Mouse (Mus musculus) heart, postnatal 4 days (tissue): ENCODE results near the gene Myadml2. TPM values are rescaled to one million over a fixed set of nuclear protein-coding genes. Genes with fewer than 3 reads are reported as not detected.
A peak's percentile ranks its signal among the peaks of the same experiment; 100 is the strongest.
"Not testable (repeated sequence)": the region's sequence is repeated elsewhere in the genome, so short reads cannot be mapped to it uniquely, and the experiment has no call there.

Source experiments
- DNase-seq: peaks from one replicate; pipeline ENCODE4 v3.0.0; 2021
- total RNA-seq, 2 experiments: library from RNA; stranded (reverse); gene quantifications; 2 replicates each; pipeline ENCODE4 v1.2.3; 2021

Myadml2 gene
- 10 to 100 TPM; 26.3 to 28.1 TPM for total RNA-seq

DNA sequence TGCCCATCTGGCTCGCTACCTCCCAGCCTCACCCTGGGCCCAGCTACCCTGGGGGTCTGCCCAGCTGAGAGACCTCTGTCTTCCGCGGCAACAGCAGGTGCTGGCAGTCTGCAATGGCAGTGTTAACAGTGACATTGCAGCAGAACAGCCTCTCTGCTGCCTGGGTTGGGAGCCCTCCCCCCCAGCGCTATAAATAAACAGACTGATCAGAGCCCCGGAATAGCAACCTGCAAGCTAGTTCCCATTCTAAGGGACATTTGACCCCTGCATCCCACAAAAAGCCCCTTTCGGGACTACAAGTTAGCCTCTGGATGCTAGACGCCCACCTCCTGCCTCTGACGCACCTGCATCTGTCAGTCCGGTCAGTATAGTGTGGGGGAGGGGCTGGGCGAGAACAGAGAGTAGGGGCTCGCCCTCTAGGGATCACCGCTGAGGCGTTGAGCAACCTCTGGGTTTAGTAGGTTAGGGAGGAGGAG lies at the start of gene Myadml2:
TSS of gene Myadml2 (minus strand) at position 158 of the 476 bp plus-strand sequence.
- peak; percentile 62 for DNase-seq

DNA sequence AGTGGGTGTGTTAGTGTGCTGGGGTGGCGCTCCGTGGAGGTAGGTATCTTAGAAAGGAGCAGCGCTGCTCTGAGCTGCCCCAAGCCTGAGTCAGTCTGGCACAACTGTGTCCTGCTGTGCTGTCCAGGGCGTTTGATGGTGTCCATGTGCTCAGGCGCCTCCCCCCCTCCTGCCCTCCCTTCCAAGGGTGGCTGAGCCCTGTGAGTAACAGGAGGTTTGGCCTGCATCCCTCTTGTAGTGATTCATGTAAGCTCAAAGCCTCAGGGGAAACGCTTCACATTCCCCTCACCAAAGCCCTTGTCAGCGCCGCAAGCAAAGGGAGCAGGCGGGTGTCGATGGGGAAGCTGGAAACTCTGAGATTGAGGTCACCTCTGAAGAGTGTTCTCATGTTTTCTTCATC lies 49.8 kb upstream of the Myadml2 start:
- DNase-seq: peak; percentile 71

- DNase-seq: no peak
Measured at GRCm38 (mm10) chr11:120696568-120696967, 48.6 kb upstream of the Myadml2 start.

- DNase-seq: no peak
Measured at GRCm38 (mm10) chr11:120695641-120696040, 47.7 kb upstream of the Myadml2 start.

DNA sequence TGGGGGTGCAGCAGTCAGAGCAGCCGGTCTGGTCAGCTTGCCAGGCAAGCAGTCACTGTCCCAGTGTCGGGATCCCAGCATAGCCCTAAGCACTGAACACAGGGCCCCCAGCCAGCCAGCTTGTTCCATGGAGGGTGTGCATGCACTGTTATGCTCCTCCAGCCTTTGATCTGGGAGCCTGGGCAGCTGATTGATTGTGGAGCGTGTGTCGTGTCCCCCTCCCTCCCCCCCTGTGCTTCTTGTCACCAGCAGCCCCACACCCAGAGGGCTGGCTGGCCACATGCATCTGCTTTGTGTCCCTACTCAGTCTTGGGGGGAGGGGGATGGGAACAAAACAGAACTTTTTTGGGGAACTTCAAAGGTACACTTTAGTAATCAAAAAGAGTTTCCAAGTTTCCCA lies 47.2 kb upstream of the Myadml2 start:
- DNase-seq: peak; percentile 30

- DNase-seq: no peak
Measured at GRCm38 (mm10) chr11:120693461-120693860, 45.5 kb upstream of the Myadml2 start.

GRCm38 (mm10) chr11:120692471-120693011 lies 44.6 kb upstream of the Myadml2 start:
- DNase-seq: peak; percentile 50

- DNase-seq: no peak
Measured at GRCm38 (mm10) chr11:120689365-120689764, 41.4 kb upstream of the Myadml2 start.

DNA sequence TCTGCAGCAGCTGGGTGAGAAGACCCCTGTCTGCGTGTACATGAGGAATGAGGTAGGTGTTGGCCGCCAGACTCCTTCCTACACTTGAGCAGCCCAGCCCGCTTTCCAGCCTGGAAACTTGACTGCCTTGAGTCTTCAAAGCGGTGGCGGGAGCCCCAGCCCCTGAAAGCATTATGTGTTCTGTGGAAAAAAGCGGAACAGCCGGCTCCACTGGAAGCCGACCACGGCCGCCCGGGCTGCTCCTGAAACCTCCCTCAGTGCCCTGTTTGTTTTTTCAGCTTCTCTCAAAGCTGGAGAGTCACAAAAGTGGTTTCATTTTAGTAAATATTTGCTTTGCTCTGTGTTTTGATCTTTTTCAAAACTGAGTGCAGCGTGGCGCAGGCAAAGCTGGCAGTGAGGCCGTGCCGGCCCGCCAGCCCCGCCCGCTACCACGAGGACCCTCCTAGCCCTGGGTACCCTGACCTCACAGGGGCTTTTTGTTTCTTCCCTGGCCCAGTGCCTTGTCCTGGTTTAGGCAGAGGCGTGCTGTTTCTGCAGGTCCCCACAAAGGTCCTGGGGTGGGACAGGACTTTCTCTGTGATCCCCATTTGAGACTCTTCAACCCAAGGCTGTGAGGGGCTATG lies 38.8 kb upstream of the Myadml2 start:
- DNase-seq: no peak

DNA sequence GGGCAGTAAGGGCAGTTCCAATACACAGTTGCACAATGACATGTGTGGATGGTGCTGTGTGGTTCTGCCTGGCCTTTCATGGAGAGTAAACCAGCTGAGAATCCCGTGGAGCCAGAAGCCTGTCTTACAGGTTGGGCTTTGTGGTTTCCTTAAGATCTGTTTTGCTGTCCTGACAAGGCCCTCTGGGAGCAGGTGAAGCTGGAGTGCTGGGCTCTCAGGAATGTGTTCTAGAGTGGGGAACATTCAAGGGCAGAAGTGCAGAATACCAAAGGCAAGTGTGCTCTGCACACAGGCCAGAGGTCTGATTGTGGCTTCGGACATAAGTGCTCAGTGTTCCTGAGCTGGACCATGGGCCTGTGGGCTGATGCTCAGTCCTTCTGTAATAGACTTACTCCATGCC lies 36.7 kb upstream of the Myadml2 start:
- no peak for DNase-seq

- DNase-seq: no peak
Measured at GRCm38 (mm10) chr11:120684086-120684485, 36.1 kb upstream of the Myadml2 start.

DNA sequence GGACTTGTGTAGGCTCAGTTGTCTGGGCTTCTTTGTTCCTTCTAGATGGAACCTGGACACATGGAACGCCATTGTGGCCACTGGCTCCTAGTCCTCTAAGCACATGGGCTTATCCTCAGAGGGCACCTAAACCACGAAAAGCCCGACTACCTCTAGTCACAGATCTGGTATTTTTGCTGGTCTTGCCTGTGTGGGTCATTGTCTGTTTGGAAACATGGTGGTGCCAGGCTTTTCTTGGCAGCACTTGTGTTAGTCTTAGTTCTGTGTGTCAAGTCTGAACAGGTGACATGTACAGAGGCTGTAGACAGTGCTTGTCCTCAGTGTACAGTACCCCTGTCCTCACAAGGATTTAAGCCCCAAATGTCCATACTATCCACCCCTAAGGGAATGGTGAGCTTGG lies 35.6 kb upstream of the Myadml2 start:
- DNase-seq: no peak

DNA sequence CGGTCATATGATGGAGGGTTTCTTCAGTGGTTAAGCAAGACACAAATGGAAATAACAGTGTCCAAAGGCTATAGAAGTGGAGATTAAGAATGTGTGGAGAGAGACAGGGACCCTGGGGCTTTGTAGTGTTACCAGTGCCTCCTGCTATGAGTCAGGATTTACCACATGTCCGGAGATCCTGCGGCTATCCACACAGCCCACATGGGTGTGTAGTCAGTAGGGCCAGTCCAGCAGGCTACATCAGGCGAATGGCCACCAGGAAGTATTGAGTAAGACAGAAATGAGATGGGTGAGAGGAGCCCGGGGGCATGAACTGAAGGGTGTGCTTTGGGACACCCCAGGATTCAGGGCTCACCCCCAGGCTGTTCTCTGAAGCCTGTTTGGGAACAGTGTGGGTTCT lies 34.7 kb upstream of the Myadml2 start:
- no peak for DNase-seq

- DNase-seq: peak; percentile 44
Measured at GRCm38 (mm10) chr11:120679909-120680308, 32.0 kb upstream of the Myadml2 start.

DNA sequence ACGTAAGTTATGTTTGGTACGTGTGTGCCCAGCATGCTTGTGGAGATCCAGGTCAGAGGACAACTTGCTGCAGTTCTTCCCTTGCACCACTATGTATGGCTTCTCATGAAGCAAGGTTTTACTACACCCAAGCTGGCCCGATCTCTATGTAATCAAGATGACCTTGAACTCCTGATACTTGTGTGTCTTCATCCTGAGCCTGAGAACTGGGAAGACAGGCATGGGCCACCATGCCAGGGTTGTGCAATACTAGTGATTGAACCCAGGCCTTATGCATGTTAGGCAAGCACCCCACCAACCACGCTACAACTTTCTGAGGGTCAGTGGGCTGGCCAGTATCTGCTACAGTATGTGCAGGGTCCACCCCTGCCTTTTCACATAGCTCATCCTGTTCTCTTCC lies 29.0 kb upstream of the Myadml2 start:
- DNase-seq: no peak

GRCm38 (mm10) chr11:120675875-120676274 lies 27.9 kb upstream of the Myadml2 start:
- not testable (repeated sequence) for DNase-seq

- no peak for DNase-seq
Measured at GRCm38 (mm10) chr11:120673594-120674122, 25.7 kb upstream of the Myadml2 start.

DNA sequence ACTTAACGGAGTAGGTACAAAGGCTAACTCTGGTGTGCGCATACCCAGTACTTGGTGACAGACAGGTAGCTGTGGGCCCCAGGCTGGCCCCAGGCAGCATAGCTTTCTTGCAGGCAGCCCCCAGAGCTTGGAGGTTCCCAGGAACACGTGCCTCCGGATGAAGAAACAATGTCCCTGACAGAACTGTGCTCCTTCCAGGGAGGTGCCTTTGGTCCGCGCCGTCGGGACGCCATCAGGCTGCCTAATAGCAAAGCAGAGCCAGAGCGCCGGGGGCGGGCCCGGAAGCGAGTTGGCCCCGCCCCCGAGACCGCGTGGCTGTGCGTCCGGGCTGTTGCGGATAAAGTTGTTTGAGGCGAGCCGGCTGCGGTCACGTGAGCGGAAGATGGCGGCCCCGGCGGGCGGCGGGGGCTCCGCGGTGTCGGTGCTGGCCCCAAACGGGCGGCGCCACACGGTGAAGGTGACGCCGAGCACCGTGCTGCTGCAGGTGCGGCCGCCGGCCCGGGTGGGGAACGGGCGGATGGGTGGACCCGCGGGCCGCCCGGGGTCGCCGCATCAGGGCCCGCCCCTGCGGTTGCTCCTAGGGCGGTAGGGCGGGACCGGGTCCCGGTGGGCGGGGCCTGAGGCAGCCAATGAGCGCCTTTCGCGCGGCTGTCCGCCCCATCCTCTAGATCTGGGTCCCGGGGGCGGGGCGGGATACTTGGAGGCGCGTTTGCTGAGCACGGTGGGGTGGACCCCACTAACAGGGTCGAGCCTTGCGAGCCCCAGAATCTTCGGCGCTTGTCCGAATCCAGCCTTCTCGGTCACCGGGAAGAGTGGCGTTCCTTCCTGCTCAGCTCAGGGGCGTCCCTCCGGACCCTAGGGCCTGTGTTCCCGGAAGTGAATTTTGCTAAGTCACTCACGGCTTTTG lies 25.0 kb upstream of the Myadml2 start, which contains the start of gene Aspscr1:
TSS of gene Aspscr1 (plus strand) at position 287 of the 907 bp plus-strand sequence.
- peak; percentile 96 for DNase-seq

DNA sequence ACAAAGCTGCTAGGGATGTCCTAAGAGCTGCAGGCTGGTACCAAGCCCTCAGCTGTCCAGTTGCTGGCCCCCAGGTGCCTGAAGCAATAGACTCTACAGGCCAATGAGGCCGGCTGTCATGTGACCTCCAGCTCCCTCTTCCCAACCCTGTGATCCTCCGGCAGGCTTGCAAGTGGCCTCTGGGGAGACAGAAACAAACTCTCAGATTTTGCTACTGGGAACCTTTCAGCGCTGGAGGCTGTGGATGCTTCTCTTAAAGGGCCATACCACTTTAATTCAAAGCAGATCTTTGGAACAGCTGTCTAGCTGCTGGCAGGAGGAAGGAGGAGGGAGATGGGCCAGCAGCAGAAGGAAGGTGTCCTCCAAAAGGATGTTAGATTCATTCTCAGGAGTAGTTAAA lies 18.7 kb upstream of the Myadml2 start:
- DNase-seq: no peak

- DNase-seq: peak; percentile 67
Measured at GRCm38 (mm10) chr11:120665406-120665805, 17.4 kb upstream of the Myadml2 start.

DNA sequence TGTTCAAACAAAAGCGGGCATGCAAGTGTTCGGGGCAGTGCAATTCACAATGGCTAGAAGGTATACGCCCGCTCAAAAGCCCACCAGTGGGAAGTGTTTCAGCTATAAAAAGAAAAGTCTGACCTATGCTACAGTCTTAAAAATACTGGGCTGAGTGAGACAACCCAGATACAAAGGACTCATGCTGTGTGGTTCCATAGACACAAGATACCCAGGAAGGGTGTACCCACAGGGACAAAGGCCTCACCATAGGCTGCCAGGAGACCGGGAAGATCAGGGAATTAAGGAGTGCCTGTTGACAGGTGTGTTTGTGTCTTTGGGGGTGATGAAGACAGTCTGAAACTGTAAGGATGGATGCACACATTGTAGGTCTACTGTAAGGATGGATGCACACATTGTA lies 15.8 kb upstream of the Myadml2 start:
- no peak for DNase-seq

DNA sequence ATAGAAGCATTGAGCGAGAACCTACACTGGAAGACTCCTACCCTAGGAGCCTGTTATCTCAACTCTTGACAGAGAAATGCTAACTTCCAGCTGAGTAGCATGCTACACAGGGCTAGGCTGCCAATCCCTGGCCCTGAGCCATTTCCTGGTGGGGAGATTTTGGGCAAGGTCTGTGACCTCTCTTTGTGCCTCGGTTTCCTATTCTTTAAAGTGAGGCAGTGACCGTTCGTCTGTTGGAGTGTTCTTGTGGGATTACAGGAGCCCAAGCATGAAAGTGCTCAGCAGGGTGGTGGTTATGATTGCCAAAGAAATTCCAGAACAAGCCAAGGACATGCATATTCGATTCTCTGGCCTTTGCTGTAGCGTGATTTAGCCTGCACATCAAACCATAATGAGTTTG lies 14.8 kb upstream of the Myadml2 start:
- DNase-seq: no peak

GRCm38 (mm10) chr11:120661076-120661460 lies 13.1 kb upstream of the Myadml2 start, which contains the start of gene Notum:
Gene Notum, minus strand, starts transcription at chr11:120661175.
- DNase-seq: no peak
